Mouse (Mus musculus) left cerebral cortex, postnatal 14 days (tissue): ENCODE results near the gene Rbfox3. TPM values are rescaled to one million over a fixed set of nuclear protein-coding genes. Genes with fewer than 3 reads are reported as not detected.

ENCODE experiments used
- DNase-seq, 2 experiments: peaks; one replicate each; pipeline ENCODE4 v3.0.0; 2021 to 2022; ENCODE audit warnings: low spot score in 2 of 2, mixed read lengths in 1 of 2
- intact Hi-C: fragments of 180-260 bp; cut with DNase I; formaldehyde crosslinking; loops from one replicate; pipeline ENCODE4 v1.15.1; 2025
- total RNA-seq, 2 experiments: library from RNA; stranded (reverse); gene quantifications; 2 replicates each; pipeline ENCODE4 v1.2.3; 2021

Gene Rbfox3
- total RNA-seq, 2 experiments from 2014 or later, result 297 to 325 TPM

GRCm38 (mm10) chr11:118663305-118663704 lies 248.1 kb downstream of the Rbfox3 start:
- intact Hi-C loops, result no loop called here
- DNase-seq, result no peak

DNA sequence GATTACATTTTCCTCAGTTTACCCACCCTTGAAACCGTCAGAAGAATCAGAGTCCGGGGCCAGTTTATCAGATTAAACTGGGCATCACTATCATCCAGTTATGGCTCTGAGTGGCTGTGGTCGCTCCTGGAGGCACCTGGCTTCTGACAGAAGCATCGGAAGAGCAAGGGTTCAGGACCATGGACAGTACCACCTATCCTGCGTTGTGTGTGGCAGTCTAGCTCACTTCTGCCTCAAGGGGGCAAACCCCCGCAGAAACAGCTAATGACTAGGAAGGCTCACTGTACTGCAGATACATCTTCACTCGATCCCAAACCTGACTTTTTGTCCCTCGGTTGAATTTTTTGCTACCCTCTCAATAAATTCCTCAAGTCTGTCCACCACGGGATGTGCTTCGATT lies 252.1 kb downstream of the Rbfox3 start:
- intact Hi-C loops, result no loop called here

DNA sequence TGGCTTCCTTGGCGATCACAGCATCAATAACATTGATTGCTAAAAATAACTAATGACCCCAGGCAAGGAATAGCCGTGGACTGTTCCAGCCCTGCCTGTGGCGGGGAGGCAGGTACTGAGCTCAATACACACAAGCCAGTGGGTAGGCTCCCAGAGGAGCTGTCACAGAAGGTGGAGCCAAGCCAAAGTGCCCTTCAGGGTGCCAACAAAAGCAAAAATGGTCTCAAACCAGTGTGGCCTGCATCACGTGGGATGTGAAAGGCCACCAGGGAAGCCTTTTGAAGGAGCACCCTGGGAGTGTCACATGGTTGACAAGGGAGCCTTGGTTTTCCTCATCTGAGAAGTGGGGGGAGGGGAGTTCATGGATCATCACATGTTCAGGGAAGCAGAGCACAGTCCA lies 255.6 kb downstream of the Rbfox3 start:
- DNase-seq, result no peak

More for the DNA sequence above, 252.1 kb downstream of the Rbfox3 start:
- DNase-seq, result no peak

GRCm38 (mm10) chr11:118653521-118654318 lies 257.7 kb downstream of the Rbfox3 start:
- intact Hi-C loops, result loop anchor here (5.0 kb wide), 1 partner anchor 41 kb away; no protein-coding TSS in a partner anchor

More for the DNA sequence above, 255.6 kb downstream of the Rbfox3 start:
- intact Hi-C loops, result no loop called here

GRCm38 (mm10) chr11:118652401-118653240 lies 258.8 kb downstream of the Rbfox3 start:
- intact Hi-C loops, result loop anchor here (5.0 kb wide), 1 partner anchor 40 kb away; no protein-coding TSS in a partner anchor
- DNase-seq, result no peak

More at GRCm38 (mm10) chr11:118653521-118654318, 257.7 kb downstream of the Rbfox3 start:
- no peak for DNase-seq

DNA sequence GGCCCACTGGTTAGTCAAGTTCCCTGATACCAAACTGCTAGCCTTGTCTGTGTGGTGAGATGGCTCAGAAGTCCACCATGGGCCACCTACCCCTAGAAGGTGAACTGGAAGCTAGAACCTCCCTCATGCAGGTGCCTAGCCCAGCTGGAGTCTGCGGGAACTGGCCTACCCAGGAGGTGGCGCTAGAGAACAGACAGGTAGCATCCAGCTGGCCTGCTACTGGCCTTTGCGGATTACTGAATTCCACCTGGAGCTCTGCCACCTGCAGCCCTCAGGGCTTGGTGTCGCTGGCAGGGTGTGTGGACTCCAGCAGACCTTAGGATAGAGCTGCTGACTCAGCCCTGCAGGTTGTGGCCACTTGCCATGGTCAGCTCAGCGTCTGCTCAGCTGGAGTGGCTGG lies 263.0 kb downstream of the Rbfox3 start:
- intact Hi-C loops, result no loop called here
- peak in 1 of 2 experiments; percentile 45 for DNase-seq

DNA sequence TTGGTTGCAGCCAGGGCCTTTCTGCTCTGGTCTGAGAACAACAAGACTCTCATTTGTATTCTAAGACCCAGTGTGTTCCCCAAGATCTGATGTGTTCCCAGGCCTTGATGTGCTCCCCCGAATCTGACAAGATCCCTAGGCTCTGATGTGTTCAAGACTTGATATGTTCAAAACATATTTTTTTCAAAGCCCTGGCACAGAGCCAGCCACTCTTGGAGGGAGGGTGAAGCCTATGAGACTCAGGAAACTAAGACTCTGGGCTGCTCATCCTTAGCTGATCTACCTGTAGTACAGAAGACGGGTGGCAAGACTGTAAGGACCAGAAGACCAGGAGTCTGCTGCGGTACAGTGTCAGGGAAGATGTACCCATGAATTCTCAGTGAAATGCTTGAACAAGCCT lies 264.5 kb downstream of the Rbfox3 start:
- intact Hi-C loops, result no loop called here
- DNase-seq, result peak; percentile 36 to 47

DNA sequence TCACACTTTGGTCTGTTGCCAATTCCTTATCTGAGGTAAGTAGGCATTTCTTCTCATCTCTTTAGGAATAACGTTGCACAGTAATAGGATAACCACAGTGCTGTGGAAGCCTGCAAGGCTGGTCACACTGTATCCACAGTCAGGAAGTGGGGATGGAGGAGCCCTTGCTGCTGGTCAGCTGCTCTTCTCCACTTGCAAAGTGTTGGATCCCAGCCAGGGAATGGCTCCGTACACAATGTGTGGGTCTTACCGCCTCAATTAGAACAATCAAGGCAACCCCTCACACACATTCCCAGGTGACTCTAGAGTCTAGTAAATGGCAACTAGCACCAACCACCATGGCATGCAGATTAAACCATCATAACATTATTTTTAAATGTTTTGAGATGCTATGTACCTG lies 266.2 kb downstream of the Rbfox3 start:
- no peak for DNase-seq
- intact Hi-C loops, result no loop called here

- no peak for DNase-seq
- intact Hi-C loops, result no loop called here
These were observed 270.7 kb downstream of the Rbfox3 start for GRCm38 (mm10) chr11:118640706-118641105.

GRCm38 (mm10) chr11:118637718-118638117 lies 273.7 kb downstream of the Rbfox3 start:
- no peak for DNase-seq
- intact Hi-C loops, result no loop called here

- DNase-seq, result no peak
- intact Hi-C loops, result no loop called here
These were observed 276.8 kb downstream of the Rbfox3 start for GRCm38 (mm10) chr11:118634647-118635046.

GRCm38 (mm10) chr11:118629718-118630117 lies 281.7 kb downstream of the Rbfox3 start:
- intact Hi-C loops, result no loop called here

DNA sequence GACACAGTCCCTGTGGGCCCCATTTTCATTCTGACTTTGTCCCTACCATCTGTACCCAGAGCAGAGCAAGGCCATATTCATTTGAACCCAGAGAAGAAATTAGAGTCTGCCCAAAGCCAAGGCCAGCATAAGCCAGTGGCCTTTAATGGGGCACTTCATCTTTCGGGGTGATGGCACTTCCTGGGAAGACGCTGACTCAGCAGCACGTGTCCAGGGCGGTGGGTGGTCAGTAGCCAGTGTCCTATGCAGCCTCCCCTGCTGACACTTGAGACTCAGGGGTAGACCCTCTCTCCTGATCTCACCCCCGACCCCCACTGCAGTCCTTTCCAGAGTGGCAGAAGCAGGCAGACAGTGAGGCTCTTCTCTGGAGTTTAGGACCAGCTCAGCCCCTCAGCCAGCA lies 283.9 kb downstream of the Rbfox3 start:
- intact Hi-C loops, result no loop called here
- no peak for DNase-seq

More at GRCm38 (mm10) chr11:118629718-118630117, 281.7 kb downstream of the Rbfox3 start:
- DNase-seq, result no peak

DNA sequence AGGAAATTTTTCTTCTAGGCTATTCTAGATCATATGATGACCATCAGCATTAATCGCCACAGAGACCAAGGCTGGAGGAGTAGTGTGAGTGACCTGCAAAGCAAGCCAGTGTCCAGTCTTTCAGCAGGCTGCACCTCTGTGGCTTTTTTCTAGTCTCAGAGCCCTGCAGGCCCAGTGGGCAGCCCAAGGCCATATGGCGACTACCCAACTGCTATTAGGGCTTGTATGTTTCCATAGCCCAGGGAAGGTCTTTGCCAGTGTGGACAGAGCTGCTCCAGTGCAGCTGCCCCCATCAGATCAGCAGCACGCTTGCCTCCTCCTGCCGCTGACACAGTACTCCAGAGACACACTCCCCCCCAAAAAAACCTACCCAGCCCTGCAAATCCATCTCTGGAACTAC lies 290.5 kb downstream of the Rbfox3 start:
- intact Hi-C loops, result no loop called here
- no peak for DNase-seq

GRCm38 (mm10) chr11:118614126-118614525 lies 297.3 kb downstream of the Rbfox3 start:
- intact Hi-C loops, result loop anchor here (5.0 kb wide), 1 partner anchor 38 kb away; no protein-coding TSS in a partner anchor
- DNase-seq, result no peak

GRCm38 (mm10) chr11:118610128-118610527 lies 301.3 kb downstream of the Rbfox3 start:
- DNase-seq, result no peak
- intact Hi-C loops, result loop anchor here (5.0 kb wide), 1 partner anchor 42 kb away; no protein-coding TSS in a partner anchor

DNA sequence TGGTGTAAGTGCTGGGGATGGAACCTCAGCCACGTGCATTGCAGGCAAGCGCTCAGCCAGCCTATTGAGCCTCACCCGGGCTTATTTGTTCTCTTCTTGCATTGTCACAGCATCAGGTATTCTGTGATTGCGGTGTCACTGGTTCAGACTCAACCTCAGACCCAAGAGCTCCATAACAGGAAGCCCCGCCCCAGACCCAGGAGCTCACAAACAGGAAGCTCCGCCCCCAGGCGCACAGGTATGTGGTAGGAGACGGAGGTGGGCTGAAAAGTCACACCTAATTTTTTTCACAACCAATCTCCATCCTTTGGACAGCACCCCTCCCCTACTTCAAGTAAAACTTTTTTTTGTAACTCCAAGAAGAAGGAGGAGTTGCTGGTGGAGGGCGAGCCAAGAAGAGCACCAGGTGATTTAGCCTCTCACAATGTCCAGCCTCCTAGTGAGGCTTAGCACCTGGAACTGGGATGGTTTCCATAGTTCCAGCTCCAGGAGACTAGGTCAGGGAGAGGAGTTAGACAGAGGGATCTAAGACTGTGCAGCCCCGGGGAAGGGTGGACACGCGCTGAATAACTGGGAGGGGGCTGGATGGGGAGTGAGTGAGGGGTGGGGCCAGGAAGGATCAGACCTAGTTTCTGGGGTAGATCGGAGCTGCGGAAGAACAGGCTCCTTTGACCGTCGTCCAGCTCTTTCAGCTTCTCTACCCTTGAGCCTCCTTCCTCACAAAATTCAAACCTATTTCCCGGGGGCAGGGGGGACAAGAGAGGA lies 302.0 kb downstream of the Rbfox3 start:
- intact Hi-C loops, result no loop called here

GRCm38 (mm10) chr11:118607927-118608326 lies 303.5 kb downstream of the Rbfox3 start:
- intact Hi-C loops, result no loop called here
- DNase-seq, result no peak

More for the DNA sequence above, 302.0 kb downstream of the Rbfox3 start:
- no peak for DNase-seq

- no peak for DNase-seq
- intact Hi-C loops, result no loop called here
These were observed 305.8 kb downstream of the Rbfox3 start for GRCm38 (mm10) chr11:118605570-118605969.
